Mouse (Mus musculus) common myeloid progenitor, adult 5-6 weeks (primary cell): ENCODE measurements around the gene Meltf. TPM values are rescaled to one million over a fixed set of nuclear protein-coding genes. Genes with fewer than 3 reads are reported as not detected.

Source experiments
- ATAC-seq: replicated peaks from 2 replicates; pipeline ENCODE4 v1.8.0; 2016; ENCODE audit warnings: low read depth, mild to moderate bottlenecking, moderate TSS enrichment, inconsistent platforms; ENCODE audit not compliant: poor library complexity, severe bottlenecking
- total RNA-seq: library from RNA; stranded (forward); fragments of 200-1000, 187-1606 nt; gene quantifications from 2 replicates; pipeline ENCODE4 v1.2.3, GENCODE M21; 2017

Gene Meltf
- total RNA-seq, 1 experiment from 2014 or later = not detected

- ATAC-seq = no peak
Measured at GRCm38 (mm10) chr16:31890907-31891306, 12.3 kb downstream of the Meltf start.

DNA sequence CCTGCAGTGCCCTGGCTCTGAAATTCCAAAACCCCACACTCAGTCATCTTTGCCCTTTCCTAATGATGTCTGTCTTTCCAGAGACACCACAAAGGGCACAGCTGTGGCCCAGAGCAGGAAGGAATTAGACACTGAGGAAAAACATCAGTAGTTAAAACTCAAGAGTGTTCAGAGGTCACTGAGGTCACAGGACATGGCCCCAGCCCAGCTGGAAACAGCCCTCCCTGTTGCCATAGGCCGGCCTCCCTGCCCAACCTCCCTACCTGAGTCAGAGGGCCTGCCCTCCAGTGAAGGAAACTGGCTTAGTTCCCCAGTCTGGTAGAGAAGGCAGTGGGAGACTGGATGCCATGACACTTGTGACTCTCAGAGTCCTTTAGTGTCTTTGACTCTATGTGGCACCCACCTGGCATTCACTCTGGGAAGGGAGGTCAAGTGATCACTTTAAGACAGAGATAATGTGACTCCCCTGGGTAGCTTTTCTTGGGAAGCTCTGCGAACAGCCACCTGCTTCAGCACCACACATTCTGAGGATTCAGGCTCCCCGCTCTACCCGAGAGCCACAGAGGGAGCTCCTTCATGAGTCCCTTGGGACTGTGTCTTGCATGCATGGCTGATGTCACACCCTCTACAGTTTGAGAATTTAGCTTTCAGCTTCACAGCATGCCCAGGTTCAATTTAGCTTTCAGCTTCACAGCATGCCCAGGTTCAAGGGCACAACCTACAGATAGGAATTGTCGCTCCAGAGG lies 15.0 kb downstream of the Meltf start:
- ATAC-seq = no peak

GRCm38 (mm10) chr16:31896971-31897774 lies 18.6 kb downstream of the Meltf start:
- ATAC-seq = peak; percentile 62

DNA sequence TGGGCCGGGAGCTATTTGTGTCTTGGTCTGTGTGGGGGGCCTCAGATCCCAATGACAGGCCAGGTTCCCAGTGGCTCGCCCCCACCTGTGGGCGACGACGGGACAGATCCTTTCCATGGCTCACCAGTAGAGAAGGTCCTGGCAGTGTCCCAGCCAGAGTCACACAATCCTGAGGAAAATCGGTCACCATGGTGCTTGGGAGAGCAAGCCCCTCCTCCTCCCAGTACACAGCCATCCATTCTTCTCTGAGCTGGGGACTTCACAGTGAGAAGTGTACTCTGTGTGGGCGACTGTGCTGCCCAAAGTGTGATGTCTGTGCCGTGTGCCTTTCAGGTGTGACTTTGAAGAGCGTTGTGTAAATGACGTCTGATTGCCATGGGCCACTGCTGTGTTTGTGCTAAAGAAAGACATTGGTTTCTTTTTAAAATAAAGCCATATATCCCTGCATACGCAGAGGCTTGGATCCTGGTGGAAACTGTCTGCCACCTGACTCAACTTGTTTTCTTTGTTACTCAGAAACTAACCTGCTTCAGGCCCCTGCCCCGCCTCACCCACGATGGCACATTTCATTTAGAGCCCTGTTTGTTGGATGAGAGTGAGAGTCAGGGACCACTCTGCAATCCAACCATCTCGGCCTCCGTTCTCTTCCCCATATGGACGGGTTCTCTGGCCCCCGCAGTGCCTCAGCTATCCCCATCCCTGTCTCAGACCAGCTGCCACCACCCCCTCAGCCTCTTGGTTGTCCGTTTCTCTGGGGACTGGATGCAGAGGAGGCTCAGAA lies 20.1 kb downstream of the Meltf start:
- no peak for ATAC-seq

GRCm38 (mm10) chr16:31901886-31902285 lies 23.3 kb downstream of the Meltf start:
- no peak for ATAC-seq

GRCm38 (mm10) chr16:31903239-31903638 lies 24.6 kb downstream of the Meltf start:
- no peak for ATAC-seq

DNA sequence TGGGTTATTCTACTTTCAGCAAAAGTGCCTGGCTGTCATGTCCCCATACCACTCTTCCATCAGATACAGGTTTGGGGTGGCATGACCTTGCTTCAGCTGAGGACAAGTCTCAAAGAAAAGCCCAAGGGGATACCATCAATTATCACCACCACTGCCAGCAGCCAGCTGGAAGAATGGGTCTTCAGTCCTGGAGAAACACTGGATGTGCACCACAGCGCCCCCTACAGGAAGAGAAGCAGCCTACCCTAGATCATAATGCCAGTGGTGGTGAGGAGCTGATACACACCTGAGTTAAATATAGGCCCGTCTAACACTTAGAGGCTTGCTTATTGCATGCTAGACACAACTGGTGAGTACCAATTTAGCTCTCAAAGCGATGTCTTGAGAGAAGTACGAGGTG lies 26.7 kb downstream of the Meltf start:
- no peak for ATAC-seq

GRCm38 (mm10) chr16:31905891-31906825 lies 27.5 kb downstream of the Meltf start:
- peak; percentile 22 for ATAC-seq

- ATAC-seq = peak; percentile 80
Measured at GRCm38 (mm10) chr16:31906896-31907295, 28.3 kb downstream of the Meltf start.

- ATAC-seq = no peak
Measured at GRCm38 (mm10) chr16:31908959-31909358, 30.3 kb downstream of the Meltf start.

DNA sequence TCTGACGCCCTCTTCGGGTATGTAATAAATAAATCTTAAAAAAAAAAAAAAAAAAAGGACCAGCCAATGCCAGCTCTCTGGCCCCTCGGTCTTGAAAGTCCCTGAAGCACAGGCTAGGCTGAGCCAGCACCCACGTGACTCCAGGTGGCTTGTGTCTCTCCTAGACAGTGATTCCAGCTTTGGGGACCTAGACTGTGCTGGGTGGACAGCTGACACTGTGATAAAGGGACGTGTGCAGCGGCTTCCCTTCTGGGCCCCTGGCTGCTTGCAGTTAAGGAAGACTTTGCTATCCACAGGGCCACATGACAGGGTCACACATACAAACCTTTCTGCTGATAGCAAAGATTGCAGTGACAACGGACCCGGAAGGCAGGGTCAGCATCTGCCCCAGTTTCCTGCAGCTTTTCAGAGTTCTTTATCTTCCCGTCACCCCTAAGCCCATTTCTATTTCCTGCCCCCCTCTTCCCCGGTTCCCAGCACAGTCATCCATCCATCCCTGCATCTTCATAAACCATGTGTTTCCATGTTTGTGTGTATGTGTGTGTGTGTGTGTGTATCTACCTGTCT lies 31.8 kb downstream of the Meltf start:
- ATAC-seq = no peak

DNA sequence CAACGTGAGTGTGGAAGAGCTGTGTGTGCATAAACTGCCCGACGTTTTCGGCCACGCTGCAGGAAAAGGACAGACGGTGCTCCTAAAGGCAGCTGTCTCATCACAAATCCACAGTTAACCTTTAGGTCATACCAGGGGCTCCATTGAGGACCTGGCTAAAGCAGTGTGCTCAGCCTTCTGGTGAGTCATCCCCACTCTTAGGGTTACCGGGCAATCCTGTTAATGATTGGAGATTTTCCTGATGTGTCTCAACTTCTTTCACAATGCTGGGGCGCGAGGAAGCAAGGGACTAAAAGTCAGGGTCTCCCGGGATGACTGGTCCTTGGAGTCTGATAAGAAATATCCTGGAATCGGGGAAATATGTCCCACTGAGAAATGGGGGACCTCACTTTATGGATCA lies 39.2 kb downstream of the Meltf start:
- no peak for ATAC-seq

DNA sequence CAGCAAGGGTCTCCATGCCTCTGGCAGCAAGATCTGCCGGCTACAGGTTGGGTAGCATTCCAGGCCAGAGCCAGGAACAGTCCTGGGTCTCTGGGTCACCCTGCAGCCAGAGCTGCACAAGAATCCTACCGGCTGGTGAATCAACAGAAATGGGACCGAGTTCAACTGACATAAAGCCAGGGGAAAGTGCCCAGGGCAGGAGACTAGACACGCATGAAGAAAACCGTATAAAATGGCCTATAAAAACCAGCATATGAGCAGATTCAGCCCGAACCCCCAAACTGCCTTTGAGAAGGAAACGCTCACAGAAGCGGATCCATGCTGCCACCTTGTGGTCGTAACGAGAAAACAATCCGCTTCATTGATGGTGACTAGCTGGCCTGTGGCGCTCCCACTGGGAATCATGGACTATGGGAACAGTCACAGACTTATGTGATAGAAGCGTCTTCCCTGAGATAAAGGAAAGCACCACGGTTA lies 39.7 kb downstream of the Meltf start:
- peak; percentile 95 for ATAC-seq

DNA sequence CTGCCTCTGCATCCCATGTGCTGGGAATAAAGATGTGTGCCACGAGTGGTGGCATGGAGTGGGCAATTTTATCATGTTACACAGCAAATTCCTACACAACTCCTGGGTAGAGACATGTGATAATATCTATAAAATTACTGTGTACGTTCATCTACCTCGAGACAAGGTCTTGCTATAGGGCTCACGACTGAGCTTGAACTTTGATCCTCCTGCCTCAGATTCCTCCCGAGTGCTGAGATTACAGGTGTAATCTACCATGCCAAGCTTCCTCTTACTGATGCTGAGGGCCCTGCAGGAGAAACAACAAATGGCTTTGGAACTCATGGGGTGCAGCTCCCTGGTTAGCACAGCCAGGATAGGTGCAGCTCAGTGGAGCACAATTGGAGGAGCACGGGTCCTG lies 45.8 kb downstream of the Meltf start:
- ATAC-seq = no peak

DNA sequence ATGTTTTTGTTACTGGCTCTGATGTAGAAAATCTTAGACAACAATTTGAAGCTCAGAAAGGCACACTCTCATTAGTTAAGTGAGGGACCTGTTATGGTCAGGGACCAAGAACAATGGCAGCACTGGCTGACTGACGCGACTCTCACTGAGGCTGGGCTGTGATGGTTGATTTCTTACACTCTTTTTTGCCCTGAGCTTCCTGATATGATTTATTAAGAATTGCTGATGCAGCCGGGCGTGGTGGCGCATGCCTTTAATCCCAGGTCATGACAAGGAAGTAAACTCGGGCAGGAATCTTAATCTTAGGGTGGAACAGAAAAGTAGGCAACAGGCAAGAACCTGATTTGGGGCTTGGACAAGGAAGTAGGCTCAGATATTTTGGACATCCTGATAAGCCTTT lies 47.5 kb downstream of the Meltf start:
- ATAC-seq = no peak

DNA sequence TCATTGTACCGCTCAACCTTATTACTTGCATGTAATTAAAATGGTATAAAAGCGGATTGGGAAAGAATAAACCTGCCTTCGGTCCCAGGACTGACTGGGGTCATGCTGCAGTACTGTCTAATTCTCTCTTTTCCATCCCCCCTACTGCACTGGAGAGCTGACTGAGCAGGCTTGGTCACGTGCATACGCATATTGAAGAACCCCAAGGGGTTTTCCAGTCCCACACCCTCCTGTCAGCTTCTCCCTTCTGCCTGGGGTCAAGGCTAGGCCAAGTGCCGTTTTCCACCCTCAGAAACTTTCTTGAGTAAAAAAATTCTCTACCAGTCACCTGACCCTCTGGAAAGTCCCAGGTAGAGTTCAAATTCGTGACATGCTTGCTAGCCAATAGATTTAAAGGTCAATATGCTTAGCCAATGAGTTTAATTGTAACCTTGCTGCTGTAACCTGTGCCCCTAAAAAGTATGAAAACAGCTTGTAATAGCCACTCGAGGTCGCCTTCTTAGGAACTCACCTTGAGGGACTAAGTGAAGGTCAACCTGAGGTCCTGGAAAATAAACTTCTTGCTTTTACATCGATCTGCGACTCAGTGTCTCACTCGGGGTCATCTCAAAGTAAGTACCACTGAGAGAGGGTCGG lies 48.1 kb downstream of the Meltf start:
- ATAC-seq = no peak

DNA sequence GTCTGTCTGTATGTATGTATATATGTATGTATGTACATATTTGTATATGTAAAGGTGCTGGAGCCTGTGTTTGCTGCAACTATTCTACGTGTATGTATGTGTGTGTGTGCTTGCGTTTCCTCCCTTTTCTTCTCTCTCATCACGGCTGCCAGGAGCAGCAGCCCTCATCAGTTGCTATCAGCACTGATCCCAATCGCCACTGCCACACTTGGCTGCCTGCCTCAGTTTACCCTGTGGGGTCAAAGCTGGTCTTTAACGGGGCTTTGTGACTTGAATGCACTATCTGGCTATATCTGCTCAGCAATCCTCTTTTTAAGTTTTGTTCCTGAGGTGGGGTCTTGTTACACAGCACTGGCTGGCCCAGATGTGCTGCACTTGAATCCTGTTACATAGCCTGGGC lies 48.8 kb downstream of the Meltf start:
- ATAC-seq = no peak

- ATAC-seq = no peak
Measured at GRCm38 (mm10) chr16:31931330-31931729, 52.7 kb downstream of the Meltf start.

GRCm38 (mm10) chr16:31932255-31932654 lies 53.6 kb downstream of the Meltf start:
- no peak for ATAC-seq
